Comparison of ENCODE assay signal across 16 mouse cellular contexts in genomic region chr11:93367740-93368139, GRCm38 (mm10).
"Had no signal": no experiment of that assay in that cellular context is flagged by ENCODE, and none has a peak within 500 bp of the region (broad histone marks: within the 10 kb centered on the region; RNA-seq: fewer than 3 reads in every experiment).

No protein-coding gene starts in this region.

- H3K27ac ChIP-seq: neural tube, embryonic 12.5 days; neural tube, embryonic 13.5 days; neural tube, embryonic 15.5 days; stomach, embryonic 15.5 days; stomach, postnatal 0 days had no signal

- H3K9ac ChIP-seq: neural tube, embryonic 12.5 days; neural tube, embryonic 13.5 days; neural tube, embryonic 15.5 days; stomach, embryonic 15.5 days had no signal

- H3K27me3 ChIP-seq: neural tube, embryonic 12.5 days; neural tube, embryonic 13.5 days; neural tube, embryonic 15.5 days; stomach, embryonic 15.5 days had no signal

- H3K9me3 ChIP-seq: neural tube, embryonic 12.5 days; neural tube, embryonic 13.5 days; neural tube, embryonic 15.5 days; stomach, embryonic 15.5 days had no signal

- H3K4me1 ChIP-seq: neural tube, embryonic 12.5 days; neural tube, embryonic 13.5 days; neural tube, embryonic 15.5 days; stomach, embryonic 15.5 days had no signal

- H3K36me3 ChIP-seq: neural tube, embryonic 12.5 days; neural tube, embryonic 13.5 days; neural tube, embryonic 15.5 days; stomach, embryonic 15.5 days had no signal

- H3K4me3 ChIP-seq: neural tube, embryonic 12.5 days; neural tube, embryonic 13.5 days; neural tube, embryonic 15.5 days; stomach, embryonic 15.5 days had no signal

- DNase-seq: retina, postnatal 1 day; right cerebral cortex, postnatal 14 days; right cerebral cortex, postnatal 25 days; right cerebral cortex, postnatal 4 days; spleen, adult 18-20 months; thymus, adult 18-20 months; thymus, adult 2 months; thymus, postnatal 14 days; thymus, postnatal 25 days; thymus, postnatal 36 days; thymus, postnatal 4 days had no signal

- H3K4me2 ChIP-seq: neural tube, embryonic 12.5 days; neural tube, embryonic 13.5 days; neural tube, embryonic 15.5 days; stomach, embryonic 15.5 days had no signal
